Mouse (Mus musculus) E14TG2a.4 (cell line): ENCODE data around the gene Limd1.

Experiments
- CTCF ChIP-seq: conservative IDR thresholded peaks from 2 replicates; pipeline ENCODE4 v1.5.1; 2014; ENCODE audit warnings: low read length
- NANOG ChIP-seq: IDR thresholded peaks from 2 replicates; pipeline ENCODE4 v1.6.1; 2014; ENCODE audit warnings: borderline replicate concordance, low read length, mixed read lengths
- POU5F1 ChIP-seq: IDR thresholded peaks from 2 replicates; pipeline ENCODE4 v1.6.1; 2014; ENCODE audit warnings: low read length, borderline replicate concordance

DNA sequence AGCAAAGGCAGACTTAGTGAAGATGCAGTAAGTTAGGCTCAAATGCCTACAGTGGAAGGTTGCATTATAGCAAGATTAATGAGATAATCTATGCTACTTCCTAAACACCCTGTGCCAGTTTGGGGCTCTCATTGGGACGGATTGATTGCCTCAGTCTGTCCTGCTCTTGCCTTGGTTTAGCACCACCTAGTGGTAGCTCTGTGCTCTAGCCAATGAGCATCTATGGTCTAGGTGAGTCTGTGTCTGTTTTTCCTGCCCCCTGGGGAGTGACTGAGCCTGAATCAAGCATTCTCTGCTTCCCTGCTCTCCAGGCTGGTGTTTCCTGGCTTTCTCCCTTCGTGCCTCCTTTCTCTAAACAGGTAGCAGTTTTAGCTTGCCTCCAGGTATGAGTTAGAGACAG is 25.8 kb downstream of the Limd1 start:
- TF ChIP-seq CTCF (peak; percentile 74), NANOG (no peak), POU5F1 (no peak)
